Mouse (Mus musculus): ENCODE data around the gene Ppt1. TPM values are rescaled to one million over a fixed set of nuclear protein-coding genes. Genes with fewer than 3 reads are reported as not detected.
"Not testable (repeated sequence)": the region's sequence is repeated elsewhere in the genome, so short reads cannot be mapped to it uniquely, and the experiment has no call there.

The Ppt1 gene
- polyA plus RNA-seq (2014; fragmentation: Nextera tagmentation; extraction: Ambion mirVana) = 66.1 and 74.7 TPM in 2 replicates

- Histone ChIP-seq H3K4me3 (replicated peaks; ENCODE audit: low read depth, low read length) (peak within 1 kb of the TSS; percentile 72), H3K27ac (replicated peaks; ENCODE audit: low read depth, low read length) (peak within 1 kb of the TSS; percentile 79), H3K4me1 (ENCODE audit: control insufficient read depth, insufficient read depth, low read length) (peaks cover 17% of the 10 kb centered on the region; the same call in 1 of the 2 replicates), H3K4me2 (ENCODE audit: low read length) (peak within 1 kb of the TSS; percentile 84), H3K9ac (replicated peaks; ENCODE audit: low read length) (peak within 1 kb of the TSS; percentile 77), H3K36me3 (ENCODE audit: control insufficient read depth, insufficient read depth, low read length) (0 out of 2 replicates have a peak, but pooled peaks cover 4% of the 10 kb centered on the region), H3K27me3 (ENCODE audit: control insufficient read depth, insufficient read depth, low read length) (no peaks in the 10 kb centered on the region), H3K9me3 (ENCODE audit: control insufficient read depth, low read length) (no peaks in the 10 kb centered on the region)
- WGBS = 3% methylated on average over 31 of the region's 31 CpGs
- ATAC-seq (ENCODE audit: low FRiP score, low TSS enrichment) = peak; percentile 91
- DNase-seq = peak; percentile 98
Observed at GRCm38 (mm10) chr4:122835530-122836402, at the start of gene Ppt1. Gene Ppt1 (plus strand): TSS chr4:122836242.

GRCm38 (mm10) chr4:122789335-122790089 lies 46.5 kb upstream of the Ppt1 start:
- H3K27ac ChIP-seq (replicated peaks; ENCODE audit: low read depth, low read length) = no peak overlapping the region
- H3K4me2 ChIP-seq (ENCODE audit: low read length) = no peak overlapping the region
- no peaks in the 10 kb centered on the region for H3K36me3 ChIP-seq (ENCODE audit: control insufficient read depth, insufficient read depth, low read length)
- ATAC-seq (ENCODE audit: low FRiP score, low TSS enrichment) = no peak
- no peak overlapping the region for H3K9ac ChIP-seq (replicated peaks; ENCODE audit: low read length)
- H3K4me1 ChIP-seq (ENCODE audit: control insufficient read depth, insufficient read depth, low read length) = no peaks in the 10 kb centered on the region
- DNase-seq = no peak
- no peaks in the 10 kb centered on the region for H3K9me3 ChIP-seq (ENCODE audit: control insufficient read depth, low read length)
- H3K4me3 ChIP-seq (replicated peaks; ENCODE audit: low read depth, low read length) = no peak overlapping the region
- H3K27me3 ChIP-seq (ENCODE audit: control insufficient read depth, insufficient read depth, low read length) = no peaks in the 10 kb centered on the region
- 68% methylated on average over 4 of the region's 4 CpGs for WGBS

- Histone ChIP-seq H3K4me2 (ENCODE audit: low read length) (no peak overlapping the region), H3K4me3 (replicated peaks; ENCODE audit: low read depth, low read length) (no peak overlapping the region), H3K27ac (replicated peaks; ENCODE audit: low read depth, low read length) (no peak overlapping the region), H3K27me3 (ENCODE audit: control insufficient read depth, insufficient read depth, low read length) (no peaks in the 10 kb centered on the region), H3K36me3 (ENCODE audit: control insufficient read depth, insufficient read depth, low read length) (no peaks in the 10 kb centered on the region), H3K9ac (replicated peaks; ENCODE audit: low read length) (no peak overlapping the region), H3K9me3 (ENCODE audit: control insufficient read depth, low read length) (no peaks in the 10 kb centered on the region), H3K4me1 (ENCODE audit: control insufficient read depth, insufficient read depth, low read length) (no peaks in the 10 kb centered on the region)
- ATAC-seq (ENCODE audit: low FRiP score, low TSS enrichment) = peak; percentile 40; the same call in 1 of the 2 replicates
- WGBS = 24% methylated on average over 4 of the region's 4 CpGs
- DNase-seq = peak; percentile 88
Observed at GRCm38 (mm10) chr4:122808108-122808507, 27.9 kb upstream of the Ppt1 start.

- H3K36me3 ChIP-seq (ENCODE audit: control insufficient read depth, insufficient read depth, low read length) = no peaks in the 10 kb centered on the region
- H3K27me3 ChIP-seq (ENCODE audit: control insufficient read depth, insufficient read depth, low read length) = no peaks in the 10 kb centered on the region
- ATAC-seq (ENCODE audit: low FRiP score, low TSS enrichment) (no peak), DNase-seq (no peak)
- no peak overlapping the region for H3K27ac ChIP-seq (replicated peaks; ENCODE audit: low read depth, low read length)
- 53% methylated on average over 1 of the region's 1 CpGs for WGBS
- H3K9me3 ChIP-seq (ENCODE audit: control insufficient read depth, low read length) = no peaks in the 10 kb centered on the region
- H3K9ac ChIP-seq (replicated peaks; ENCODE audit: low read length) = no peak overlapping the region
- no peak overlapping the region for H3K4me2 ChIP-seq (ENCODE audit: low read length)
- H3K4me3 ChIP-seq (replicated peaks; ENCODE audit: low read depth, low read length) = no peak overlapping the region
- no peaks in the 10 kb centered on the region for H3K4me1 ChIP-seq (ENCODE audit: control insufficient read depth, insufficient read depth, low read length)
Observed at GRCm38 (mm10) chr4:122811180-122811579, 24.9 kb upstream of the Ppt1 start.

- Histone ChIP-seq H3K4me2 (ENCODE audit: low read length) (no peak overlapping the region), H3K9me3 (ENCODE audit: control insufficient read depth, low read length) (no peaks in the 10 kb centered on the region), H3K36me3 (ENCODE audit: control insufficient read depth, insufficient read depth, low read length) (no peaks in the 10 kb centered on the region), H3K9ac (replicated peaks; ENCODE audit: low read length) (no peak overlapping the region), H3K27ac (replicated peaks; ENCODE audit: low read depth, low read length) (no peak overlapping the region), H3K4me3 (replicated peaks; ENCODE audit: low read depth, low read length) (no peak overlapping the region), H3K27me3 (ENCODE audit: control insufficient read depth, insufficient read depth, low read length) (no peaks in the 10 kb centered on the region), H3K4me1 (ENCODE audit: control insufficient read depth, insufficient read depth, low read length) (no peaks in the 10 kb centered on the region)
- DNase-seq = no peak
- no peak for ATAC-seq (ENCODE audit: low FRiP score, low TSS enrichment)
- 72% methylated on average over 2 of the region's 2 CpGs for WGBS
Observed at GRCm38 (mm10) chr4:122811824-122812223, 24.2 kb upstream of the Ppt1 start.

GRCm38 (mm10) chr4:122816202-122816601 lies 19.8 kb upstream of the Ppt1 start:
- Histone ChIP-seq H3K36me3 (ENCODE audit: control insufficient read depth, insufficient read depth, low read length) (no peaks in the 10 kb centered on the region), H3K9ac (replicated peaks; ENCODE audit: low read length) (no peak overlapping the region), H3K4me2 (ENCODE audit: low read length) (no peak overlapping the region), H3K4me1 (ENCODE audit: control insufficient read depth, insufficient read depth, low read length) (no peaks in the 10 kb centered on the region), H3K4me3 (replicated peaks; ENCODE audit: low read depth, low read length) (no peak overlapping the region), H3K27me3 (ENCODE audit: control insufficient read depth, insufficient read depth, low read length) (no peaks in the 10 kb centered on the region), H3K27ac (replicated peaks; ENCODE audit: low read depth, low read length) (no peak overlapping the region), H3K9me3 (ENCODE audit: control insufficient read depth, low read length) (no peaks in the 10 kb centered on the region)
- DNase-seq = no peak
- 87% methylated on average over 1 of the region's 1 CpGs for WGBS
- ATAC-seq (ENCODE audit: low FRiP score, low TSS enrichment) = no peak

GRCm38 (mm10) chr4:122820941-122821340 lies 15.1 kb upstream of the Ppt1 start:
- DNase-seq = not testable (repeated sequence)

GRCm38 (mm10) chr4:122827651-122828050 lies 8.4 kb upstream of the Ppt1 start:
- no peaks in the 10 kb centered on the region for H3K27me3 ChIP-seq (ENCODE audit: control insufficient read depth, insufficient read depth, low read length)
- DNase-seq (no peak), ATAC-seq (ENCODE audit: low FRiP score, low TSS enrichment) (no peak)
- H3K9ac ChIP-seq (replicated peaks; ENCODE audit: low read length) = no peak overlapping the region
- H3K27ac ChIP-seq (replicated peaks; ENCODE audit: low read depth, low read length) = no peak overlapping the region
- no peaks in the 10 kb centered on the region for H3K4me1 ChIP-seq (ENCODE audit: control insufficient read depth, insufficient read depth, low read length)
- H3K4me3 ChIP-seq (replicated peaks; ENCODE audit: low read depth, low read length) = no peak overlapping the region
- no peaks in the 10 kb centered on the region for H3K36me3 ChIP-seq (ENCODE audit: control insufficient read depth, insufficient read depth, low read length)
- no peaks in the 10 kb centered on the region for H3K9me3 ChIP-seq (ENCODE audit: control insufficient read depth, low read length)
- no peak overlapping the region for H3K4me2 ChIP-seq (ENCODE audit: low read length)

More at GRCm38 (mm10) chr4:122820941-122821340, 15.1 kb upstream of the Ppt1 start:
- H3K4me1 ChIP-seq (ENCODE audit: control insufficient read depth, insufficient read depth, low read length); H3K27ac ChIP-seq (replicated peaks; ENCODE audit: low read depth, low read length); H3K36me3 ChIP-seq (ENCODE audit: control insufficient read depth, insufficient read depth, low read length); H3K9ac ChIP-seq (replicated peaks; ENCODE audit: low read length); ATAC-seq (ENCODE audit: low FRiP score, low TSS enrichment); H3K4me3 ChIP-seq (replicated peaks; ENCODE audit: low read depth, low read length); H3K4me2 ChIP-seq (ENCODE audit: low read length); H3K27me3 ChIP-seq (ENCODE audit: control insufficient read depth, insufficient read depth, low read length); H3K9me3 ChIP-seq (ENCODE audit: control insufficient read depth, low read length): not testable (repeated sequence)
- WGBS = 45% methylated on average over 10 of the region's 10 CpGs

Data from midbrain, embryonic 14.5 days (tissue).